Mouse (Mus musculus): Measurements from ENCODE around the gene Gm43517. TPM values are rescaled to one million over a fixed set of nuclear protein-coding genes. Genes with fewer than 3 reads are reported as not detected.

The Gm43517 gene
- total and polyA plus RNA-seq, 3 experiments: not detected

DNA sequence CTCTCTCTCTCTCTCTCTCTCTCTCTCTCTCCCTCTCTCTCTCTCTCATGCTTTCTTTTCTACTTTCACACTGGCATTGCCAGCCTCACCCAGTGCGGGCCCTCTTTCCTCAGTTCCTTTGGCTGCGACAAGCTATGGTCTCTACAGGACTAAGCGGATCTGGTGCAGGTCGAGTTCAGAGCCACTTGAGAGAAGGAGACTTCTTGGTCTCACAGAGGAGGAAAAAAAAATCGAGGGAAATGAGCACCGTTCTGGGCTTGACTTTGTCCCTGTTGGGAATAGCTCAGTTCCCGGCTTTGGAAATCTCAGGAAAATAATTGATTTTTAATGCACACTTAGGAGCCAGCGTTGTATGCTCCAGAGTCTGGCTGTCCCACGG is 5.9 kb downstream of the Gm43517 start:
- Histone ChIP-seq H3K9ac (ENCODE audit: insufficient read depth, low read depth) (no peak overlapping the region), H3K79me2 (replicated peaks; ENCODE audit: control insufficient read depth, extremely low read depth, insufficient read depth, poor library complexity, severe bottlenecking) (no peaks in the 10 kb centered on the region), H3K4me3 (replicated peaks in 1 of 3; ENCODE audit: low read depth in 2 of 3, low read length in 2 of 3, poor library complexity in 1 of 3) (no peak overlapping the region), H3K36me3 (replicated peaks in 1 of 2; ENCODE audit: control insufficient read depth in 1 of 2, insufficient read depth in 1 of 2, low read length in 1 of 2) (no peaks in the 10 kb centered on the region), H3K27me3 (replicated peaks) (no peaks in the 10 kb centered on the region), H3K9me3 (replicated peaks; ENCODE audit: low read length) (peaks cover 33% of the 10 kb centered on the region), H3K4me1 (ENCODE audit: control insufficient read depth in 1 of 2, insufficient read depth in 2 of 2) (no peaks in the 10 kb centered on the region), H3K4me2 (ENCODE audit: insufficient read depth, low read depth, poor library complexity, severe bottlenecking) (no peak overlapping the region), H3K27ac (ENCODE audit: insufficient read depth, low read depth) (no peak overlapping the region)
- in situ Hi-C loops (cut with MboI; ENCODE audit: low pct_ligation_motif_present, low pct_unique_long_range_greater_than_20kb, low sequenced_read_pairs): no loop called here
- dilution Hi-C loops (cut with MboI; ENCODE audit: extremely low pct_ligation_motif_present, extremely low pct_unique_long_range_greater_than_20kb, low sequenced_read_pairs): no loop called here
- no peak for DNase-seq (ENCODE audit: extremely low read depth)
- TF ChIP-seq USF2 (conservative IDR thresholded peaks at IDR 0.05; ENCODE audit: low read depth, low read length) (no peak), KAT2A (IDR thresholded peaks at IDR 0.05; ENCODE audit: insufficient replicate concordance, low read length) (no peak), SMC3 (IDR thresholded peaks at IDR 0.05; ENCODE audit: low read depth, low read length) (no peak), E2F4 (IDR thresholded peaks at IDR 0.05; ENCODE audit: insufficient replicate concordance, low read depth, low read length) (no peak), BHLHE40 (IDR thresholded peaks at IDR 0.05; ENCODE audit: low read depth, low read length) (no peak), IRF4 (IDR thresholded peaks at IDR 0.05; ENCODE audit: low read depth, low read length) (no peak), RAD21 (IDR thresholded peaks at IDR 0.05; ENCODE audit: low read depth, low read length) (no peak), JUN (IDR thresholded peaks at IDR 0.05; ENCODE audit: insufficient read depth, low read depth, low read length) (no peak), TBP (conservative IDR thresholded peaks at IDR 0.05; ENCODE audit: low read depth, low read length) (no peak), POLR2AphosphoS2 (IDR thresholded peaks at IDR 0.05; ENCODE audit: low read depth, low read length) (no peak), CHD1 (IDR thresholded peaks at IDR 0.05; ENCODE audit: low read depth, low read length) (no peak), TCF12 (IDR thresholded peaks at IDR 0.05; ENCODE audit: low read depth, low read length) (no peak), PAX5 (IDR thresholded peaks at IDR 0.05; ENCODE audit: low read length) (no peak), MAX (IDR thresholded peaks at IDR 0.05; ENCODE audit: low read length) (no peak), EP300 (IDR thresholded peaks at IDR 0.05; ENCODE audit: low read length) (no peak), SIN3A (IDR thresholded peaks at IDR 0.05; ENCODE audit: low read length) (no peak), MXI1 (IDR thresholded peaks at IDR 0.05; ENCODE audit: low read depth, low read length) (no peak)

DNA sequence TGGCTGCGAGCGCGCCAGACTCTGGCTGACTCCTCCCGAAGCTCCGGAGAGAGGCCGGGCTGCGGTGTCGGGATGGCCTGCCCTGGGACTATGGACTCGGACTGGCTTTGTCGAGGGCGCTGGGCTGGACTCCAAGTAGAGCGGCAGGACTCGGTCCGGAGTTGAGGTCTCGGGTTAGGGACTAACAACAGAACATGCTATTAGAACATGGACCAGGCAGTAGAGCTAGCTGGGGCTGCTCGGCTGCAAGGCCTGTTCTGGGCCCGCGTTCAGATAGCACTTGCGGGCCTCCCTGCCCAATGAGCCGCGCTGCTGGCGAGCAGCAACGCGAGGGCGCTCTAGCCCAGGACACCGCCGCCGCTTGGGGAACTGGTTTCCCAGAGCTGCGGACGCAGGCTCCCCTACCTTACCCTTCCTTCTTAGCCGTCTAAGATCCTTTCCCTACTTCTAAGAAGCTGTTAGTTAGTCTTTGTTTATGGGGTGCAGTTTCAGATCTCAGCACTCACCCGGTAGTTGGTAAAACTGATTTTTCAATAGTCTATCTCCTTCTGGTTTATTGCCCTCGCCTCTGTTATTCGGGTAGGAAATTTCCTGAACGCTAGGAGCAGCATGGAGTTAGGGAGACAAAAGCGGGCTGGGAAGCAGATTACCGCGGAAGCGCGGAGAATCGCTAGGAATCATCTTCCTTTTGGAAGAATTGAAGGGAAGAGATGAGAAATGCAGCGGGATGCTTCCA is 6.5 kb downstream of the Gm43517 start:
- no peak overlapping the region for H3K4me3 ChIP-seq (replicated peaks in 1 of 3; ENCODE audit: low read depth in 2 of 3, low read length in 2 of 3, poor library complexity in 1 of 3)
- no peak for DNase-seq (ENCODE audit: extremely low read depth)
- H3K9me3 ChIP-seq (replicated peaks; ENCODE audit: low read length): peaks cover 33% of the 10 kb centered on the region
- no peaks in the 10 kb centered on the region for H3K36me3 ChIP-seq (replicated peaks in 1 of 2; ENCODE audit: control insufficient read depth in 1 of 2, insufficient read depth in 1 of 2, low read length in 1 of 2)
- H3K27ac ChIP-seq (ENCODE audit: insufficient read depth, low read depth): no peak overlapping the region
- no peaks in the 10 kb centered on the region for H3K27me3 ChIP-seq (replicated peaks)
- TF ChIP-seq ZC3H11A (IDR thresholded peaks at IDR 0.05; ENCODE audit: low read depth, low read length) (no peak), PAX5 (IDR thresholded peaks at IDR 0.05; ENCODE audit: low read length) (no peak), CTCF (conservative IDR thresholded peaks at IDR 0.05 in 1 of 2, IDR thresholded peaks at IDR 0.05 in 1 of 2; ENCODE audit: low read depth in 2 of 2, low read length in 2 of 2) (no peak), E2F4 (IDR thresholded peaks at IDR 0.05; ENCODE audit: insufficient replicate concordance, low read depth, low read length) (no peak), HCFC1 (IDR thresholded peaks at IDR 0.05; ENCODE audit: low read depth, low read length) (no peak), MAZ (IDR thresholded peaks at IDR 0.05; ENCODE audit: low read depth, low read length) (no peak), CHD1 (IDR thresholded peaks at IDR 0.05; ENCODE audit: low read depth, low read length) (no peak), MAFK (IDR thresholded peaks at IDR 0.05; ENCODE audit: insufficient replicate concordance, low read length) (no peak), CHD2 (IDR thresholded peaks at IDR 0.05; ENCODE audit: low read length) (no peak), MEF2A (IDR thresholded peaks at IDR 0.05; ENCODE audit: borderline replicate concordance, low read depth, low read length) (no peak), MAX (IDR thresholded peaks at IDR 0.05; ENCODE audit: low read length) (no peak)
- dilution Hi-C loops (cut with MboI; ENCODE audit: extremely low pct_ligation_motif_present, extremely low pct_unique_long_range_greater_than_20kb, low sequenced_read_pairs): no loop called here
- H3K79me2 ChIP-seq (replicated peaks; ENCODE audit: control insufficient read depth, extremely low read depth, insufficient read depth, poor library complexity, severe bottlenecking): no peaks in the 10 kb centered on the region
- in situ Hi-C loops (cut with MboI; ENCODE audit: low pct_ligation_motif_present, low pct_unique_long_range_greater_than_20kb, low sequenced_read_pairs): no loop called here
- H3K4me2 ChIP-seq (ENCODE audit: insufficient read depth, low read depth, poor library complexity, severe bottlenecking): no peak overlapping the region
- no peaks in the 10 kb centered on the region for H3K4me1 ChIP-seq (ENCODE audit: control insufficient read depth in 1 of 2, insufficient read depth in 2 of 2)
- H3K9ac ChIP-seq (ENCODE audit: insufficient read depth, low read depth): no peak overlapping the region

Data from CH12.LX (cell line).